Mouse (Mus musculus): ENCODE measurements around the gene Arhgap29.

DNA sequence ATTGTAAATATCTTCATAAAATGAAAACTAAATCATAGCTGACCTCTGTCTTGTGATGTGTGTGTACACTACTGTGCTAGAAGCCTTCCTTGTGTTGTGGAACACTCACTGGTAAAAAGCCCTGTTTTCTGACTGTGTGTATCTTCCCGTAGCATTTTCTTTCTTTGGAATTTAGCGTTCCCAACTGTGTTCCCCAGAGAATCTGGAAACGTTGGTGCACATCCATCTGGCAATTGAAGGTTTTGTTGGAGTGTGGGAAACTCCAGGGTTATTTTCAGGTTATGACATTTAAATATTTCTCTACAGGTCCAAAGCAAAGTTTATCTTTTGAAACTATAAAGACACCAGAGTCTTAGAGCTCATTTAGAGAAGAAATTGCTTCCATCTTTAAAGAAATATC is 43.2 kb upstream of the Arhgap29 start:
- TF ChIP-seq MYOG (IDR thresholded peaks at IDR 0.05; ENCODE audit: control insufficient read depth in 1 of 3, insufficient read depth in 1 of 3, insufficient read length in 2 of 3, low read depth in 2 of 3), result no peak
- TF ChIP-seq POLR2A (IDR thresholded peaks at IDR 0.05; ENCODE audit: insufficient read length, low read depth), result no peak
- no peak for TF ChIP-seq CEBPB (IDR thresholded peaks at IDR 0.05; ENCODE audit: insufficient read depth, poor library complexity, severe bottlenecking)
- no peak for TF ChIP-seq TCF12 (IDR thresholded peaks at IDR 0.05; ENCODE audit: insufficient read depth, poor library complexity, severe bottlenecking)
- no peak for TF ChIP-seq MYOD1 (IDR thresholded peaks at IDR 0.05; ENCODE audit: control insufficient read depth in 1 of 3, insufficient read length in 2 of 3, low read depth in 2 of 3)

All from myocyte (in vitro differentiated cells).